Mouse (Mus musculus): ENCODE measurements around the gene Efhd1. TPM values are rescaled to one million over a fixed set of nuclear protein-coding genes. Genes with fewer than 3 reads are reported as not detected.

Gene Efhd1
- polyA plus RNA-seq, 1 experiment, result not detected

- TF ChIP-seq CTCF (IDR thresholded peaks at IDR 0.05; ENCODE audit: low read depth, low read length), result no peak
- TF ChIP-seq POLR2A (IDR thresholded peaks at IDR 0.05; ENCODE audit: borderline replicate concordance, low read depth, low read length), result no peak
- Histone ChIP-seq H3K4me1 (ENCODE audit: control insufficient read depth, insufficient read depth, low read length) (no peaks in the 10 kb centered on the region), H3K4me3 (ENCODE audit: insufficient read depth, low read length) (no peak overlapping the region), H3K27ac (ENCODE audit: insufficient read depth, low read depth, low read length) (no peak overlapping the region)
These were observed 36.5 kb downstream of the Efhd1 start for GRCm38 (mm10) chr1:87300360-87301286.

- Histone ChIP-seq H3K27ac (ENCODE audit: insufficient read depth, low read depth, low read length) (no peak overlapping the region), H3K4me1 (ENCODE audit: control insufficient read depth, insufficient read depth, low read length) (no peaks in the 10 kb centered on the region), H3K4me3 (ENCODE audit: insufficient read depth, low read length) (no peak overlapping the region)
- TF ChIP-seq POLR2A (IDR thresholded peaks at IDR 0.05; ENCODE audit: borderline replicate concordance, low read depth, low read length) (no peak), CTCF (IDR thresholded peaks at IDR 0.05; ENCODE audit: low read depth, low read length) (no peak)
These were observed 37.8 kb downstream of the Efhd1 start for GRCm38 (mm10) chr1:87301971-87302370.

- Histone ChIP-seq H3K27ac (ENCODE audit: insufficient read depth, low read depth, low read length) (no peak overlapping the region), H3K4me3 (ENCODE audit: insufficient read depth, low read length) (no peak overlapping the region)
- TF ChIP-seq POLR2A (IDR thresholded peaks at IDR 0.05; ENCODE audit: borderline replicate concordance, low read depth, low read length) (no peak), CTCF (IDR thresholded peaks at IDR 0.05; ENCODE audit: low read depth, low read length) (no peak)
These were observed 44.8 kb downstream of the Efhd1 start for GRCm38 (mm10) chr1:87308952-87309351.

GRCm38 (mm10) chr1:87309621-87310020, 45.5 kb downstream of the Efhd1 start:
- no peak overlapping the region for H3K4me3 ChIP-seq (ENCODE audit: insufficient read depth, low read length)
- H3K27ac ChIP-seq (ENCODE audit: insufficient read depth, low read depth, low read length), result no peak overlapping the region
- TF ChIP-seq POLR2A (IDR thresholded peaks at IDR 0.05; ENCODE audit: borderline replicate concordance, low read depth, low read length) (no peak), CTCF (IDR thresholded peaks at IDR 0.05; ENCODE audit: low read depth, low read length) (no peak)
- no peaks in the 10 kb centered on the region for H3K4me1 ChIP-seq (ENCODE audit: control insufficient read depth, insufficient read depth, low read length)

More at GRCm38 (mm10) chr1:87308952-87309351, 44.8 kb downstream of the Efhd1 start:
- H3K4me1 ChIP-seq (ENCODE audit: control insufficient read depth, insufficient read depth, low read length), result no peaks in the 10 kb centered on the region

DNA sequence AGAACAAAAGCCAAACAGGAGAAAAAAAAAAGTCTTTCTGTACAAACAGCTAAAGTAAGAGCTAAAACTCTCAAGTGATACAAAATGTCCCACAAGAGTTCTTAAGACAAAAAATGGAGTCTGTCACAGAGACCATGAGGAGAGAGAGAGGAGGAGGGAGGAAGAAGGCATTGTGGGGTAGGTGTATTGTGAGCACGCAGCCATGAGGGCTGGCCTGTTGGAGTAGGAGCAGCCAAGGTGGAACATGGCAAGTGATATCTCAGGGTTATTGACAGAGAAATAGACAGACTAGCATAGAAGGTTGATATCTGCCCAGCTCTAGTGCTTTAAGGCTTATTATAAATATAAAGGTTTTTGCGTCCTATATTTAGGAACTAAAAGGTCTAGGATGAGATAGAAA, 48.5 kb downstream of the Efhd1 start:
- Histone ChIP-seq H3K4me3 (ENCODE audit: insufficient read depth, low read length) (no peak overlapping the region), H3K27ac (ENCODE audit: insufficient read depth, low read depth, low read length) (no peak overlapping the region), H3K4me1 (ENCODE audit: control insufficient read depth, insufficient read depth, low read length) (no peaks in the 10 kb centered on the region)
- TF ChIP-seq CTCF (IDR thresholded peaks at IDR 0.05; ENCODE audit: low read depth, low read length) (no peak), POLR2A (IDR thresholded peaks at IDR 0.05; ENCODE audit: borderline replicate concordance, low read depth, low read length) (no peak)

- TF ChIP-seq POLR2A (IDR thresholded peaks at IDR 0.05; ENCODE audit: borderline replicate concordance, low read depth, low read length), result no peak
- TF ChIP-seq CTCF (IDR thresholded peaks at IDR 0.05; ENCODE audit: low read depth, low read length), result no peak
- Histone ChIP-seq H3K4me1 (ENCODE audit: control insufficient read depth, insufficient read depth, low read length) (no peaks in the 10 kb centered on the region), H3K4me3 (ENCODE audit: insufficient read depth, low read length) (no peak overlapping the region), H3K27ac (ENCODE audit: insufficient read depth, low read depth, low read length) (no peak overlapping the region)
These were observed 49.0 kb downstream of the Efhd1 start for GRCm38 (mm10) chr1:87313116-87313515.

DNA sequence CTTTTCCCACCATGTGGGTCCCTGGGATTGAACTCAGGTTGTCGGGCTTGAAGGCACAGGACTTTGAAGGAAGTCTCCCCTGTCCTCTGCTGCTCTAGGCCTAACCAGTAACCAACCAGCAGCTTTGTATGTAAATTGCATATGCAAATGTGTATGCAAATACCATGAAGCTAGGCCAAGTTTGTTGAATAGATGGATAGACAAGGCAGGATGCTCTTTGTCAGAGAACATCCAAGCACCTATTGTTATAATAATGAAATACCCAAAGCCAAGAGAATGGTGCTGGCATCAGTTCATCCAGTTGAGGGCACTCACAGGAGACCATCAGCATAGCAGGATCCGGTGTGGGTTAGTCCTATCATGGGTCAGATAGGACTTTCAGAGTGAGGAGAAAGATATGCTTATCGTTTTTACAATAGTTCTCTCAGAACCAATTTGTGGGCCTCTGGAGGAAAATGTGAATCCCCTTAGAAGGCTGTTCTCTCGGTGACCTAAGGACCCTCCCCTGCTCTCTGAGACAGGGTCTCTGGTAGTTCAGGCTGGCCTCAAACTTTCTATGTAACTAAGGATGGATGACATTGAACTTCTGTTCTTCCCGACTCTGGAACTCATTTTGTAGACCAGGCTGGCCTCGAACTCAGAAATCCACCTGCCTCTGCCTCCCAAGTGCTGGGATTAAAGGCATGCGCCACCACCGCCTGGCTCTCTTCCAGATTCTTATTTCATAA, 49.8 kb downstream of the Efhd1 start:
- Histone ChIP-seq H3K4me1 (ENCODE audit: control insufficient read depth, insufficient read depth, low read length) (no peaks in the 10 kb centered on the region), H3K4me3 (ENCODE audit: insufficient read depth, low read length) (no peak overlapping the region), H3K27ac (ENCODE audit: insufficient read depth, low read depth, low read length) (no peak overlapping the region)
- no peak for TF ChIP-seq POLR2A (IDR thresholded peaks at IDR 0.05; ENCODE audit: borderline replicate concordance, low read depth, low read length)
- TF ChIP-seq CTCF (IDR thresholded peaks at IDR 0.05; ENCODE audit: low read depth, low read length), result no peak

DNA sequence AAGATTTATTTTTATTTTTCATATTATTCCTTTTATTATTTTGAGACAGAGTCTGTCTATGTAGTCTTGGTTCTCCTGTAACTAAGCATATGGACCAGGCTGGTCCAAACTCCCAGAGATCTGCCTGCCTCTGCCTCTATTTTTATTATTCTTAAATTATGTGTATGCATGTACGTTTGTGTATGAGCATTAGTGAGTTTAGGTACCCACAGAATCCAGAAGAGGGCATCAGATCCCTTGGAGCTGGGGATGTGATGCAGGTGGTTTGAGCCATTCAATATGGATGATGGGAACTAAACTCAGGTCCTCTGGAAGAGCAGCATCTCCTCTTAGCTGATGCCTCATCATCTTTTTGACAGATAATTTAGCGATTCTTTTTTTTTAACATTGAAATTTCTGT, 51.3 kb downstream of the Efhd1 start:
- Histone ChIP-seq H3K27ac (ENCODE audit: insufficient read depth, low read depth, low read length) (no peak overlapping the region), H3K4me3 (ENCODE audit: insufficient read depth, low read length) (no peak overlapping the region), H3K4me1 (ENCODE audit: control insufficient read depth, insufficient read depth, low read length) (no peaks in the 10 kb centered on the region)
- TF ChIP-seq POLR2A (IDR thresholded peaks at IDR 0.05; ENCODE audit: borderline replicate concordance, low read depth, low read length) (no peak), CTCF (IDR thresholded peaks at IDR 0.05; ENCODE audit: low read depth, low read length) (no peak)

DNA sequence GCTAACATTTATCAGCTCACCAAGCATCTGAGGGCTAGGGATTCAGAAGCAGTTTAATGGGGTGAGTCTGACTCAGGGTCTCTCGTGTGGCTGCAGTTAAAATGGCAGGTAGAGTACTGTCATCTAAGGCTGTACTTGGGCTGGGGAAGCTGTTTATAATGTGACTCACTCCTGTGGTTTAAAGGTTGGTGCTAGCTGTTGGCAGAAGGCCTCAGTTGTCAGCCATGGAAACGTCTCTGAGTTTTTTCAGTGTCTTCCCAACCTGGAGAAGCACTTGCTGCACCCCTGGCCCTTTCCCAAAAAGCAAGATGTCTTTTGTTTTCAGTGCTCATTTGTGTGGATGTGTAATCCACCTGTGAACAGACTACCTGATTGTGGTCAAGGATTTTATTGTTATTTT, 51.7 kb downstream of the Efhd1 start:
- TF ChIP-seq CTCF (IDR thresholded peaks at IDR 0.05; ENCODE audit: low read depth, low read length) (no peak), POLR2A (IDR thresholded peaks at IDR 0.05; ENCODE audit: borderline replicate concordance, low read depth, low read length) (no peak)
- no peak overlapping the region for H3K4me3 ChIP-seq (ENCODE audit: insufficient read depth, low read length)
- H3K27ac ChIP-seq (ENCODE audit: insufficient read depth, low read depth, low read length), result no peak overlapping the region
- no peaks in the 10 kb centered on the region for H3K4me1 ChIP-seq (ENCODE audit: control insufficient read depth, insufficient read depth, low read length)

GRCm38 (mm10) chr1:87316672-87317071, 52.5 kb downstream of the Efhd1 start:
- Histone ChIP-seq H3K4me3 (ENCODE audit: insufficient read depth, low read length) (no peak overlapping the region), H3K27ac (ENCODE audit: insufficient read depth, low read depth, low read length) (no peak overlapping the region), H3K4me1 (ENCODE audit: control insufficient read depth, insufficient read depth, low read length) (no peaks in the 10 kb centered on the region)
- no peak for TF ChIP-seq POLR2A (IDR thresholded peaks at IDR 0.05; ENCODE audit: borderline replicate concordance, low read depth, low read length)

All from bone marrow macrophage, adult 2 months (primary cell).